Mouse (Mus musculus) ES-E14 (cell line): Measurements from ENCODE around the gene Fam118a. TPM values are rescaled to one million over a fixed set of nuclear protein-coding genes. Genes with fewer than 3 reads are reported as not detected.

Experiments
- DNase-seq: peaks from one replicate; pipeline ENCODE4 v3.0.0-alpha.2; 2013; ENCODE audit warnings: low read depth, low spot score
- H3K27ac ChIP-seq: 2 replicates; pipeline ENCODE4 v1.5.1; 2012; ENCODE audit warnings: low read depth, mild to moderate bottlenecking, low read length, moderate library complexity, mixed read lengths; ENCODE audit not compliant: poor library complexity, insufficient read depth, severe bottlenecking
- H3K36me3 ChIP-seq: 2 replicates; pipeline ENCODE4 v1.6.1; 2012; ENCODE audit warnings: mild to moderate bottlenecking, low read length, moderate library complexity, mixed read lengths; ENCODE audit not compliant: control insufficient read depth, poor library complexity, insufficient read depth, severe bottlenecking
- H3K4me1 ChIP-seq, 2 experiments: fragments of 150-350 bp in 1 of 2; sonication (generic) in 1 of 2; 2 replicates each; pipeline ENCODE4 v1.6.1; 2012; ENCODE audit warnings: low read length in 2 of 2, mild to moderate bottlenecking in 1 of 2, mixed read lengths in 1 of 2; ENCODE audit not compliant: control insufficient read depth in 2 of 2, insufficient read depth in 2 of 2, poor library complexity in 1 of 2
- H3K4me3 ChIP-seq, 2 experiments: fragments of 150-350 bp in 1 of 2; sonication (generic) in 1 of 2; 2 replicates each; pipeline ENCODE4 v1.5.1; 2012; ENCODE audit warnings: low read length in 2 of 2, low read depth in 1 of 2, mild to moderate bottlenecking in 1 of 2, mixed read lengths in 1 of 2; ENCODE audit not compliant: insufficient read depth in 1 of 2, poor library complexity in 1 of 2, severe bottlenecking in 1 of 2
- H3K9ac ChIP-seq: 2 replicates; pipeline ENCODE4 v1.6.1; 2012; ENCODE audit warnings: low read depth, mild to moderate bottlenecking, low read length, mixed read lengths; ENCODE audit not compliant: poor library complexity, insufficient read depth, severe bottlenecking
- H3K9me3 ChIP-seq: fragments of 150-350 bp; sonication (generic); 2 replicates; pipeline ENCODE4 v1.6.1; 2012; ENCODE audit warnings: low read depth, mild to moderate bottlenecking, low read length; ENCODE audit not compliant: control insufficient read depth, insufficient read depth
- CHD2 ChIP-seq: IDR thresholded peaks from 2 replicates; pipeline ENCODE4 v1.6.1; 2014; ENCODE audit warnings: mild to moderate bottlenecking, low read depth, low read length, inconsistent platforms
- HCFC1 ChIP-seq: IDR thresholded peaks from 2 replicates; pipeline ENCODE4 v1.6.1; 2012; ENCODE audit warnings: low read length, inconsistent platforms, borderline replicate concordance; ENCODE audit not compliant: insufficient read depth
- MAFK ChIP-seq: IDR thresholded peaks from 2 replicates; pipeline ENCODE4 v1.6.1; 2014; ENCODE audit warnings: mild to moderate bottlenecking, low read depth, low read length, inconsistent platforms; ENCODE audit not compliant: insufficient read depth
- ZC3H11A ChIP-seq: IDR thresholded peaks from 2 replicates; pipeline ENCODE4 v1.6.1; 2012; ENCODE audit warnings: low read depth, mild to moderate bottlenecking, inconsistent platforms, low read length, borderline replicate concordance
- ZNF384 ChIP-seq: IDR thresholded peaks from 2 replicates; pipeline ENCODE4 v1.6.1; 2012; ENCODE audit warnings: low read depth, low read length, inconsistent platforms
- in situ Hi-C, 2 experiments: fragments of 600-800 bp; cut with MboI; formaldehyde crosslinking; loops; one replicate each; pipeline ENCODE4 v1.15.1; 2025; ENCODE audit warnings: low sequenced_read_pairs in 2 of 2, inconsistent platforms in 1 of 2; ENCODE audit not compliant: unreplicated experiment in 2 of 2
- total RNA-seq: library from RNA; depleted of rRNA; stranded (reverse); fragments of 300-350 nt; gene quantifications from 2 replicates; pipeline ENCODE4 v1.2.3, GENCODE M21; 2012

Fam118a gene
- total RNA-seq, 1 experiment, result 31.5 TPM

DNA sequence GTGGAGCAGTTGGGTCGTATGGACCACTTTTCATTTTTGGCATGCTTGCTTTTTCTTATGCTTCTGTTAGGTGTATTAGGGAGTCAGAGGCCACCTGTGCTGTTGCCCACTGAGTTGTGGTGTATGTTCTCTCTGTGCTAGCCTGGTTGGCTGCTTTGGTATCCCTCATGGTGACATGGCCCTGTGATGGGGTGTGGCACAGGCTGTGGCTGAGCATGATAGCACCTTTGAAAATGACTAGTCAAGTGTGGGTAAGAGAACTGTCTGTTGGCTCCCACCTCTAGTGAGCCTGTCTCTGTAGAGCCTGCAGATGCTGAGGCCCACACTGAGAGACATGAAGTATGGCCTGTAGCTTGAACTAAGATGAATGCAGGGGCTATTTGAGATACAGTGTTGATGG lies 21.0 kb downstream of the Fam118a start:
- no peak for DNase-seq
- TF ChIP-seq ZNF384, result no peak
- no peak for TF ChIP-seq ZC3H11A
- no peak for TF ChIP-seq MAFK
- TF ChIP-seq CHD2, result no peak
- TF ChIP-seq HCFC1, result no peak
- Histone ChIP-seq H3K27ac (no peak overlapping the region), H3K4me3 (no peak overlapping the region), H3K9me3 (no peaks in the 10 kb centered on the region), H3K36me3 (peaks cover 39% of the 10 kb centered on the region), H3K4me1 (no peaks in the 10 kb centered on the region), H3K9ac (no peak overlapping the region)
- in situ Hi-C loops, result no loop called here

DNA sequence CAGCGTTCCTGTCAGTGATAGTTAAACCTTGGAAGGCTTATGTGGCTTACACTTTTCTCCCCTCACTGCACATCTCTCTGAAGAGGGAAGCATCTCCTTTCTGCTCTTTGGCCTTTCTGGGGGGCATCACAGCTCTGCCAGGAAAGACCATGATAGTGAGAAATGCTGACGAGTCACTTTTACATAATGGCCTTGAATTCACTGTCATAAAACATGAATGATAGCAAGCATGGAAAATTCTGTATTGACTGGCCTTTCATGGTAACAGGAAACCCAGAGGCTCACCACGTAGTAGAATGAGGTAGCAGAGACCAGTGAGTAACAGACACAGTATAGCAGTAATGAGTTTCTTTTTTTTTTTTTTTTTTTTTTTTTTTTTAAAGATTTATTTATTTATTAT lies 25.4 kb downstream of the Fam118a start:
- no peak for DNase-seq
- Histone ChIP-seq H3K4me3 (no peak overlapping the region), H3K36me3 (peaks cover 26% of the 10 kb centered on the region), H3K9ac (no peak overlapping the region), H3K9me3 (no peaks in the 10 kb centered on the region), H3K4me1 (no peaks in the 10 kb centered on the region), H3K27ac (no peak overlapping the region)
- in situ Hi-C loops, result no loop called here
- TF ChIP-seq MAFK (peak; percentile 71), ZNF384 (no peak), ZC3H11A (no peak), HCFC1 (no peak), CHD2 (no peak)

DNA sequence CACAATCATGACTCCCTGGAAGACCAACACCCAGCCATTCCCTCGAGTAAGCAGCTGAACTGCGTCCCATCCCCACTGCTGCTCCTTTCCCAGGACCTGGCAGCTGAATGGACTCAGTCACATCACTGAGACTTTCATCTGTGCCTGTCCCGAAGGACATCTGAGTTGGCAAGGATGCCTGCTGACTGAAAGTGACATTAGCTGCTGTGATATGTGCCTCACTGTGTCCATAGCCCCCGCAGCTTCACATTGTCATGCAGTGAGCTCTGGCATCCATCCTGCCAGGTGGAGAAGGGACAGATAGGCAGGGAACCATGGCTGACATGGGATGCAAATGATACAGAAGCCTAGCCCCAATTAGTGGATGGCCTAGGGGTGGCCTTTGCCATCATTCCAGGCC lies 26.4 kb downstream of the Fam118a start:
- Histone ChIP-seq H3K36me3 (peaks cover 23% of the 10 kb centered on the region), H3K27ac (no peak overlapping the region), H3K9ac (no peak overlapping the region), H3K4me3 (no peak overlapping the region), H3K4me1 (no peaks in the 10 kb centered on the region), H3K9me3 (no peaks in the 10 kb centered on the region)
- no peak for TF ChIP-seq HCFC1
- TF ChIP-seq MAFK, result no peak
- TF ChIP-seq CHD2, result no peak
- TF ChIP-seq ZNF384, result no peak
- no peak for TF ChIP-seq ZC3H11A
- in situ Hi-C loops, result no loop called here
- no peak for DNase-seq

DNA sequence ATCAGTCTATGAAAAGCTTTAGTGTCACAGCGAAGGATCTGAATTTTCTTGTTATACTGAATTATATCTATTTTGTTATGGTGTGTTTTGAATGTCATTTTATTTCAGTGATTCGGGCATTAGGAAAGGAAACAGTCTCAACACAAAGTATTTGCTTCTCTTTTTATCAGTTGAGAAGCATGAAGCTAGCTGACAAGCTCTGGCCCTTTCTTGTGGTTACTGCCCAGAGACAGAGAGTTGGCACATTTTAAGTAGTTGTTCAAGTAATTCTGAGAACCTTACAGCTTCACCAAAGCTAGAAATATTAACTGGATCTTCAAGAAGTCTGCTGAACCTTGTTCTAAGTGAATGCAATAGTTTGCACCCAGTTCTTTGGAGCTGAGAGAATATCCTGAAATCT lies 34.7 kb downstream of the Fam118a start:
- no peak overlapping the region for H3K4me3 ChIP-seq
- no peak overlapping the region for H3K27ac ChIP-seq
- no peak for DNase-seq
- TF ChIP-seq ZC3H11A (no peak), HCFC1 (no peak), ZNF384 (no peak), MAFK (no peak), CHD2 (no peak)
- H3K4me1 ChIP-seq, result no peaks in the 10 kb centered on the region
- no peak overlapping the region for H3K9ac ChIP-seq
- in situ Hi-C loops, result no loop called here
- H3K36me3 ChIP-seq, result peaks cover 3% of the 10 kb centered on the region
- no peaks in the 10 kb centered on the region for H3K9me3 ChIP-seq

GRCm38 (mm10) chr15:85070561-85070960 lies 41.8 kb downstream of the Fam118a start:
- H3K9me3 ChIP-seq, result no peaks in the 10 kb centered on the region
- TF ChIP-seq MAFK, result no peak
- peak; percentile 8; the same call in 1 of the 2 replicates for TF ChIP-seq ZC3H11A
- H3K36me3 ChIP-seq, result no peaks in the 10 kb centered on the region
- in situ Hi-C loops, result no loop called here
- H3K4me1 ChIP-seq, result no peaks in the 10 kb centered on the region
- H3K9ac ChIP-seq, result no peak overlapping the region
- no peak overlapping the region for H3K4me3 ChIP-seq
- no peak overlapping the region for H3K27ac ChIP-seq
- DNase-seq, result peak; percentile 34
